Mouse (Mus musculus) liver, embryonic 18 days (tissue): ENCODE measurements around the gene Gm21294. TPM values are rescaled to one million over a fixed set of nuclear protein-coding genes. Genes with fewer than 3 reads are reported as not detected.

Source experiments
- polyA plus RNA-seq: library from polyadenylated mRNA; depleted of rRNA; stranded (reverse); fragments of >200 nt; gene quantifications from 2 replicates; pipeline ENCODE4 v1.2.3, GENCODE M21; 2012; rRNA removed

Gene Gm21294
- not detected in 2 replicates for polyA plus RNA-seq

DNA sequence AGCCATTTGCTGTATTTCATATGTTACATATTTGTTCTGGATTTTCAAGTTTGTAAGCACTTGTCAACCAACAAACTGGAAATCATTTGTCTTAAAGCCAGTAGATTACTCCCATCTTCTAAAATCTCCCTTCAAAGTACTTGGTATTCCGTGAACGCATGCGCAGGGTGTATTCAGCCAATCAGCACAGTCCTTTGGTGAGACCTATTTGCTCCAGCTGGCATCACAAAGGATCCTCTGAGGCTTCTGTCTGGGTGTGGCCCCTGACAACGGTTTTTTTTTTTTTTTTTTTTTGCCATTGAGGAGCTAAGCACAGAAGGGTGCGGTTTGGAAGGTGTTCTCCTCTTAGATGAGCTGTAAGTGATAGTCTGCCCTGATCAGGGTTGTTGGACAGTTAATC, at the start of gene Gm21294:
TSS of gene Gm21294 (plus strand) at position 301 of the 400 bp plus-strand sequence.

